Mouse (Mus musculus) limb, embryonic 13.5 days (tissue): Measurements from ENCODE around the gene Ndufs7. TPM values are rescaled to one million over a fixed set of nuclear protein-coding genes. Genes with fewer than 3 reads are reported as not detected.

Source experiments
- ATAC-seq: fragments of 200-750 bp; cut with Nextera tagmentation; 2 replicates; pipeline ENCODE4 v1.8.0; 2017; ENCODE audit warnings: low read depth, moderate number of reproducible peaks, moderate TSS enrichment; ENCODE audit not compliant: low FRiP score
- H3K27ac ChIP-seq: fragments of 300-500 bp; sonication (generic); 2 replicates; pipeline ENCODE4 v1.5.1; 2015; ENCODE audit warnings: inconsistent platforms, mild to moderate bottlenecking, moderate library complexity
- H3K27me3 ChIP-seq: fragments of 300-500 bp; sonication (generic); 2 replicates; pipeline ENCODE4 v1.6.1; 2015; ENCODE audit warnings: mild to moderate bottlenecking, inconsistent platforms
- H3K36me3 ChIP-seq: fragments of 300-500 bp; sonication (generic); 2 replicates; pipeline ENCODE4 v1.6.1; 2015; ENCODE audit warnings: inconsistent platforms, mild to moderate bottlenecking, moderate library complexity
- H3K4me1 ChIP-seq: fragments of 300-500 bp; sonication (generic); 2 replicates; pipeline ENCODE4 v1.6.1; 2015; ENCODE audit warnings: inconsistent platforms
- H3K4me2 ChIP-seq: fragments of 300-500 bp; sonication (generic); replicated peaks from 2 replicates; pipeline ENCODE4 v1.6.1; 2015; ENCODE audit warnings: inconsistent platforms, mild to moderate bottlenecking, moderate library complexity
- H3K4me3 ChIP-seq: fragments of 300-500 bp; sonication (generic); 2 replicates; pipeline ENCODE4 v1.5.1; 2015; ENCODE audit warnings: moderate library complexity, mild to moderate bottlenecking, inconsistent platforms
- H3K9ac ChIP-seq: fragments of 300-500 bp; sonication (generic); 2 replicates; pipeline ENCODE4 v1.6.1; 2015; ENCODE audit warnings: mild to moderate bottlenecking, inconsistent platforms
- H3K9me3 ChIP-seq: fragments of 300-500 bp; sonication (generic); 2 replicates; pipeline ENCODE4 v1.6.1; 2016; ENCODE audit warnings: inconsistent platforms
- WGBS: fragments of 180-500 bp; shearing (Covaris S2); methylation state at CpG from one replicate; pipeline ENCODE4 v1.1.7; 2015; 5-methylcytosine and 5-hydroxymethylcytosine counted together
- polyA plus RNA-seq: library from polyadenylated mRNA; unstranded; fragments of >200 nt; fragmentation: Nextera tagmentation; extraction: Ambion mirVana; gene quantifications from 2 replicates; pipeline ENCODE4 v1.2.1, GENCODE M21; 2015

Gene Ndufs7
- polyA plus RNA-seq, 1 experiment from 2014 or later, result 298 TPM

- Histone ChIP-seq H3K9ac (peak overlapping the region; percentile 45; the same call in 1 of the 2 replicates), H3K9me3 (no peaks in the 10 kb centered on the region), H3K4me2 (no peak overlapping the region), H3K4me3 (no peak overlapping the region), H3K4me1 (peaks cover 55% of the 10 kb centered on the region), H3K36me3 (peaks cover 57% of the 10 kb centered on the region), H3K27ac (no peak overlapping the region), H3K27me3 (no peaks in the 10 kb centered on the region)
- 79% methylated on average over 6 of the region's 6 CpGs for WGBS
- ATAC-seq, result no peak
These were observed 21.8 kb downstream of the Ndufs7 start for GRCm38 (mm10) chr10:80270734-80271181.

DNA sequence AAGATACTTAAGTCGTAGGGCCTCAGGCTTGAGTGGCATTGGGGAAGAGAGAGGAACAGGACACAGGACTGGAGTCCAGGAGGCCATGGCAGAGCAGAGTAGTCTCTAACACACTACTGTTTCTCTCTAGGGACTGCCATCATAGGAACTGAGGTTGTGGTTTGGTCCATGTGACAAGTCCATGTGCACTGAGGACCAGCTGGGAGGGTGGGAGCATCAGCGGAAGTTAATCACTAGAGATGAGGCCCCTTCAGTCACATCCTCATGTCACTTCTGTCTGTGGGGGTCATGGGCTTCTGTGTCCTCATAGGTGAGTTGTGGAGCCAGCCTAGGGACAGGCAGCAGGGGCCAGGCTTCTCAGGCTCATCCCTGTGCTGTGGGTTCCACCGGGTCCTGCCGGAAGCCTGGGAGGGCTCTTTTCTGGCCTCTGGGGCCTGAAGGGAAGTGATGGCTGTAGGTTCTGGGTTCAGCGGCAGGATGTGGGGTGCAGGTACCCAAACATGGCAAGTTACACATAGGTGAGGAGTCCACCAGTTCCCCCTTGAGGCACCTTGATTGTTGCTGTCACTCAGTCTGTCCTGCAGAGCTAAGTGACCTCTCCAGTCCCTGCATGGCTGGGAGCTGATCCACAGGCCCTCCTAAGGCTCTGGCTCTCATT is 22.4 kb downstream of the Ndufs7 start:
- Histone ChIP-seq H3K4me1 (peaks cover 50% of the 10 kb centered on the region), H3K4me2 (no peak overlapping the region), H3K9ac (peak overlapping the region; percentile 45), H3K36me3 (peaks cover 63% of the 10 kb centered on the region), H3K27me3 (no peaks in the 10 kb centered on the region), H3K9me3 (no peaks in the 10 kb centered on the region), H3K27ac (no peak overlapping the region), H3K4me3 (no peak overlapping the region)
- no peak for ATAC-seq
- 92% methylated on average over 5 of the region's 5 CpGs for WGBS

DNA sequence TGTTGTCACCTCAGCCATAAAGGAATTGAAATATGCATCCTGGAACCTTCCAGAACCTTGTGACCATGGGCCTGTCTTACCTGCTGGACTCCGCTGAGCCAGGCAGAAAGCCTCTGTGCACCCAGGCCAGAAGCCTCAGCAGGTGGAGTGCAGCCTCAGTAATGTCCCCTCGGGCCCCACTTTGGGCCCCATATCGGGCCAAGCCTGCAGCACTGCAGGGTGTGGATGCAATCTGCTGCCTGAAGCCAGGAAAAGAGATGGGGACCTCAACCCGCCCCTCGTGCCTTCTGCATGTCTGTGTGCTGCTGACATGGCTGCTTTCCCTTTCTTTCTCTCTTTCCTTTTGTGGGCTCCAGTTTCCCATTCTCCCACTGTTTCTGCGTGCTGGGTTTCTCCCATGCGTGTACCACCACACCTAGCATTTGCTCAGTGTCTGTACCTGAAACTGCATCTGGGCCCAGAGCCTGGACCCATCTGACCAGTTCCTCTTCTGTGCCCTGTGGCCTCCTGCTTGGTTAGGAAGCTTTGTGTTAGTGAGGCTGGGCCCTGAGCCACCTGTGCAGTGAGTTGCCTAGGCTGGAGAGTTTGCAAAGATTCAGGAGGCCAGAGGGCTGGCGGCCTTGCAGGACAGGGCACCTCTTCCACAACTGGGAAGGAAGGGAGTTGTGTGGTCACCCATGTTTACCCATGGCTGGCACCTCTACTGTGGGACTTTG is 23.1 kb downstream of the Ndufs7 start:
- Histone ChIP-seq H3K27ac (no peak overlapping the region; the same call in 1 of the 2 replicates), H3K4me3 (no peak overlapping the region), H3K9me3 (no peaks in the 10 kb centered on the region), H3K4me1 (peaks cover 42% of the 10 kb centered on the region), H3K4me2 (no peak overlapping the region), H3K27me3 (no peaks in the 10 kb centered on the region), H3K9ac (no peak overlapping the region; the same call in none of the 2 replicates), H3K36me3 (peaks cover 67% of the 10 kb centered on the region)
- 89% methylated on average over 8 of the region's 8 CpGs for WGBS
- no peak for ATAC-seq

DNA sequence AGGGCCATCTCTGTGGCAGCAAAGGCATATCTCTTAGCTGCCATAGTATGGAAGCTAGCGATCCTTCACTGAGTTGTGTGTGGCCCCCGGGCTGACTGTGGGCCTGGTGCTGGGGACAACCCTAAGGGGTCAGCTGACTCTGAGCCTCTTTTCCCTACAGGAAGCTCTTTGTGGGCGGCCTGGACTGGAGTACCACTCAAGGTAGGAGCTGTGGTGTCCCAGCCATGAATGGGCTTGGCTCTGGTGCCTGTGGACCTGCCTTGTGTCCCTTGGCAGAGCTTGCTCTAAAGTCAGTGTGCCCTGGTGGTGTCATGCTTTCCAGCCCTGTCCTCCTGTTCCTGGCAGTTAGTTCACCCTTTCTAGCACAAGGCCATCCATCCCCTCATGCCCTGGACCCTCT is 24.9 kb downstream of the Ndufs7 start:
- peaks cover 72% of the 10 kb centered on the region for H3K36me3 ChIP-seq
- no peak overlapping the region for H3K4me2 ChIP-seq
- no peak for ATAC-seq
- H3K27ac ChIP-seq, result no peak overlapping the region
- no peak overlapping the region for H3K9ac ChIP-seq
- peaks cover 25% of the 10 kb centered on the region for H3K4me1 ChIP-seq
- 94% methylated on average over 3 of the region's 3 CpGs for WGBS
- H3K9me3 ChIP-seq, result no peaks in the 10 kb centered on the region
- H3K4me3 ChIP-seq, result no peak overlapping the region
- H3K27me3 ChIP-seq, result no peaks in the 10 kb centered on the region

GRCm38 (mm10) chr10:80276238-80276637 is 27.3 kb downstream of the Ndufs7 start:
- H3K4me3 ChIP-seq, result no peak overlapping the region
- H3K4me1 ChIP-seq, result peaks cover 5% of the 10 kb centered on the region; the same call in 1 of the 2 replicates
- 85% methylated on average over 5 of the region's 5 CpGs for WGBS
- no peak overlapping the region for H3K4me2 ChIP-seq
- no peaks in the 10 kb centered on the region for H3K9me3 ChIP-seq
- no peak for ATAC-seq
- H3K9ac ChIP-seq, result no peak overlapping the region
- no peak overlapping the region for H3K27ac ChIP-seq
- H3K27me3 ChIP-seq, result no peaks in the 10 kb centered on the region
- H3K36me3 ChIP-seq, result peaks cover 84% of the 10 kb centered on the region

DNA sequence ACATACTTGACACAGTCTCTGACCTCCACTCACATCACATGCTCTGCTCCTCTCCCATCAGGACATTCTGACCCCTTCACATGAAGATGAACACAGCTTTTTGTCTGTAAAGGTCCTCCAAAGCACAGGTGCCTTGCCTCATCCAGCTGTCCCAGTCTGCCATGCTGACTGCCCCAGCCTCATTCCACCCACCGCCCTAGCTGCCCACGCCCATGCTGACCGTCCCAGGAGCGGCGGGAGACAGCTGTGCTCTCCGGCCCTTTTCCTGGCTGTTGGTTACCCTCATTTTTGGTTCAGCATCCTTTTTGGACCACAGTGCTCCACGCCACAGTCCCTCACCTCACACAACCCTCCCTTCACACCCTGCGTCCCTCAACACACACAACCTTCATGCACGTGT is 29.5 kb downstream of the Ndufs7 start:
- Histone ChIP-seq H3K9me3 (no peaks in the 10 kb centered on the region), H3K9ac (no peak overlapping the region), H3K27ac (no peak overlapping the region), H3K4me2 (no peak overlapping the region), H3K4me3 (no peak overlapping the region), H3K27me3 (no peaks in the 10 kb centered on the region), H3K4me1 (no peaks in the 10 kb centered on the region), H3K36me3 (peaks cover 97% of the 10 kb centered on the region)
- ATAC-seq, result no peak
- WGBS, result 97% methylated on average over 9 of the region's 9 CpGs

DNA sequence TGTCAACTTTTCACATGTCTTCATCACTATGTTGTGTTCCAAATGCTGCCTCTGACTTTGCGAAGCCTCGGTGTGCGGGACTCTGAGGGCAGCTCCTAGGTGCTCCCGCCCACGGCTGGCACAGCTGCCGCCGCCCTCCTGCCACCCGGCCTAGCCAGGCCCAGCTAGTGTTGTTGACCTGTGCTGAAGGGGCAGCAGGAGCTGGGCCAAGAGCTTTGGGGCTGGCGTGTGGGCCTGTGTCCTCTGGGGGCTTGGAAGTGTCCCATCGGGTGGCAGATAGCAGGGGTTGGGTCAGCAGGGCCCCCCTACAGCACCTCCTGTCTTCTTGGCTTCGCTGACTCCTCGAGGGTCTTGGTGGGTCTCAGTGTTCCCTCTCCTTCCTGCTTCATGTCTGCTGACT is 30.4 kb downstream of the Ndufs7 start:
- H3K36me3 ChIP-seq, result peaks cover 97% of the 10 kb centered on the region
- ATAC-seq, result no peak
- H3K9ac ChIP-seq, result no peak overlapping the region
- H3K9me3 ChIP-seq, result no peaks in the 10 kb centered on the region
- H3K4me2 ChIP-seq, result no peak overlapping the region
- H3K4me3 ChIP-seq, result no peak overlapping the region
- H3K27me3 ChIP-seq, result no peaks in the 10 kb centered on the region
- 94% methylated on average over 12 of the region's 12 CpGs for WGBS
- H3K27ac ChIP-seq, result no peak overlapping the region
- H3K4me1 ChIP-seq, result no peaks in the 10 kb centered on the region

DNA sequence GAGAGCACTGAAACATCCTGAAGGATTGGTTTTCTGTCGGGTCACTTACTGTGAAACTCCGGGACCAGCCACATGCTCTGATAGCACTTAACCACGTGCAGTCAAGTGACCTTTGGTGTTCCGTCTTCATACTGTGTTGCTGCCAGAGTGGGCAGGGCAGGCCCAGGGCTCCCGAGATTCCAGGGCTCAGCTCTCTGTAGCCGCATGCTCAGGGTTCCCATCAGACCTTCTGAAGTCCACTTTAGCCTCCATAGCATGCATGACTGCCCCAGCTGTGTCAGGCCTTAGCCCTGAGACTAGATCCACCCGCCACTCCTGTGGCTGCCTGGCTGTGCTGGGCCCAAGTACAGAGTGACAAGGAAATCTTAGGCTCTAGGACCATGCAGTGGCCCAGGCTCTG is 32.4 kb downstream of the Ndufs7 start:
- Histone ChIP-seq H3K4me1 (no peaks in the 10 kb centered on the region), H3K36me3 (peaks cover 96% of the 10 kb centered on the region), H3K27me3 (no peaks in the 10 kb centered on the region), H3K4me3 (no peak overlapping the region), H3K9me3 (no peaks in the 10 kb centered on the region), H3K9ac (no peak overlapping the region), H3K4me2 (no peak overlapping the region), H3K27ac (no peak overlapping the region)
- 85% methylated on average over 7 of the region's 7 CpGs for WGBS
- ATAC-seq, result no peak

DNA sequence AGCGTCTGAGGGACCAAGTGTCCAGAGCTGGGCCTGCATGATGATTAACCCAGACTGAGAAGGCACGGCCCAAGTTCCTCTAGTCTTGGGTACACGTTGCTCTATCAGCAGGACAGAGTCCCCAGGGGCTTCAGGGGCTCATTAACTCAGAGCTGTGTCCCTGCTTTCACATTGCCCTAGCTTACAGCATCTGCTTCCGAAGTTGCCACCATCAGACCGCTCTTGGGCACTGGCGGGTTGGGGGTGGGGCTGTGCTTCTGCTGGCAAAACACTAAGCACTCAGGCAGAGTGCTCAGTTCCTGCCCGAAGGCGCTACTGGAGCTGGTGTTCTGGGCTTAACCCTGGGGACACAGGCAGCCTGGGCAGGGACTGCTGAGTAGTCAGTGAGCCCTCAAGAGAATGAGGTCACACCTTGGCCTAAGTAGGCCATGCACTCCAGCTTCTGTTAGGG is 33.0 kb downstream of the Ndufs7 start:
- peaks cover 98% of the 10 kb centered on the region for H3K36me3 ChIP-seq
- no peaks in the 10 kb centered on the region for H3K4me1 ChIP-seq
- no peak overlapping the region for H3K4me2 ChIP-seq
- 78% methylated on average over 8 of the region's 8 CpGs for WGBS
- H3K4me3 ChIP-seq, result no peak overlapping the region
- H3K9ac ChIP-seq, result no peak overlapping the region
- no peaks in the 10 kb centered on the region for H3K9me3 ChIP-seq
- no peak overlapping the region for H3K27ac ChIP-seq
- no peak for ATAC-seq
- H3K27me3 ChIP-seq, result no peaks in the 10 kb centered on the region

GRCm38 (mm10) chr10:80282481-80283441 is 33.8 kb downstream of the Ndufs7 start:
- no peak for ATAC-seq
- no peaks in the 10 kb centered on the region for H3K4me1 ChIP-seq
- H3K4me2 ChIP-seq, result no peak overlapping the region
- peaks cover 98% of the 10 kb centered on the region for H3K36me3 ChIP-seq
- H3K9me3 ChIP-seq, result no peaks in the 10 kb centered on the region
- H3K9ac ChIP-seq, result no peak overlapping the region
- no peaks in the 10 kb centered on the region for H3K27me3 ChIP-seq
- H3K27ac ChIP-seq, result no peak overlapping the region
- H3K4me3 ChIP-seq, result no peak overlapping the region
- WGBS, result 90% methylated on average over 20 of the region's 20 CpGs

DNA sequence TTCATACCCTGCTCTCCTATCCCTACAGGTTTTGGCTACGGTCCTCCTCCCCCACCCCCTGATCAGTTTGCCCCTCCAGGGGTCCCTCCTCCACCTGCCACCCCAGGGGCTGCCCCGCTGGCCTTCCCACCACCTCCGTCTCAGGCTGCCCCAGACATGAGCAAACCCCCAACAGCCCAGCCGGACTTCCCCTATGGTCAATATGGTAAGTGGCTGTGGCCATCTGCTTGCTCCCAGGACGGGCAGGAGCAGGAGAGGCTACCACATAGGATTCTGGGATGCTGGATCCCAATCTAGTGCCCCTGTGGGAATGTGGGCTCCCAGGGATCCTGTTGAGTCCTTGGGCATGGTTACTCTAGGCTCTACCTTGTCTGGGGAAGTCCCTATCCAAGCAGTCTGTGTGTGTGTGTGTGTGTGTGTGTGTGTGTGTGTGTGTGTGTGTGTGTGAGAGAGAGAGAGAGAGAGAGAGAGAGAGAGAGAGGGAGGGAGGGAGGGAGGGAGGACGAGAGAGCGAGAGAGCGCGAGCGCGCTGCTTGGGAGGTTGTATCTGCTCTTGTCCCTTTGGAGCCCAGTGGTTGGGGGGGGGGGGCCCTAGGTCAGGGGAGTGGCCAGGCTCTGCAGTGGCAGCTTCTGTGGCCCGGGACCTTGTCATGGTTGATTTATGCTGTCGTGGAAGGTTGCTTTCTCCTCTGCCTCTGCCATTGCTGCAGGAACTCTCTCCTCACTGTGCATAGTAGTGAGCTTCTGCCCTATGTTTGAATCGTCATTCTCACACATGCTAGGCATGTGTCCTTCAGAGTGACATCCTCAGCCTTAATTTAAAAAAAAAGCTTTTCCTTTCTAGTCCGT is 36.5 kb downstream of the Ndufs7 start:
- no peaks in the 10 kb centered on the region for H3K4me1 ChIP-seq
- no peaks in the 10 kb centered on the region for H3K9me3 ChIP-seq
- WGBS, result 78% methylated on average over 15 of the region's 15 CpGs
- H3K9ac ChIP-seq, result no peak overlapping the region
- no peak overlapping the region for H3K27ac ChIP-seq
- no peaks in the 10 kb centered on the region for H3K27me3 ChIP-seq
- H3K36me3 ChIP-seq, result peaks cover 88% of the 10 kb centered on the region
- no peak for ATAC-seq
- H3K4me3 ChIP-seq, result no peak overlapping the region
- H3K4me2 ChIP-seq, result no peak overlapping the region
